Mouse (Mus musculus) urinary bladder, adult 2 months (tissue): ENCODE results near the gene Trh. TPM values are rescaled to one million over a fixed set of nuclear protein-coding genes. Genes with fewer than 3 reads are reported as not detected.

Source experiments
- DNase-seq: peaks from one replicate; pipeline ENCODE4 v3.0.0; 2022; ENCODE audit warnings: low spot score
- polyA plus RNA-seq: library from polyadenylated mRNA; depleted of rRNA; stranded (reverse); fragments of >200 nt; gene quantifications from 2 replicates; pipeline ENCODE4 v1.2.3, GENCODE M21; 2012; rRNA removed

The Trh gene
- 0.09 and 0.22 TPM in 2 replicates for polyA plus RNA-seq

DNA sequence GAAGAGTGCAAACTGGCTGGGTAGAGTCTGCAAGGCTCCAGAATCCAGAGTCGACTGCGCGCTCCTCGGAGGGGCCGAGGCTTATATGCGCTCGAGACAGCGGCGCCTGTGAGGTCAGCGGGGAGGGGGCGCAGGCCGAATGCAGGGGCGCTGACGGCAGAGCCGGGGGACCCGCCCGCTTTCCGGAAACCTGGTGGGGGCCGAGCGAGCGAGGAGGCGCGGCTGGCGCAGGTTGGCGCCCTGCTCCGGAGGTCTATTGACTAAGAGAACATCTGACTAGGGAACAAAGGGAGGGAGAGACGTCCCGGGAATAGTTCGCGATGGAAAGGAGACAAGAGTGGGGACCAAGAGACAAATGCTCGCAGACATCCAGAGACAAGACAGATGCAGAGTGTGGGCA lies at the start of gene Trh:
Gene Trh (minus strand): TSS at position 60 of the 400 bp plus-strand sequence.
- no peak for DNase-seq

DNA sequence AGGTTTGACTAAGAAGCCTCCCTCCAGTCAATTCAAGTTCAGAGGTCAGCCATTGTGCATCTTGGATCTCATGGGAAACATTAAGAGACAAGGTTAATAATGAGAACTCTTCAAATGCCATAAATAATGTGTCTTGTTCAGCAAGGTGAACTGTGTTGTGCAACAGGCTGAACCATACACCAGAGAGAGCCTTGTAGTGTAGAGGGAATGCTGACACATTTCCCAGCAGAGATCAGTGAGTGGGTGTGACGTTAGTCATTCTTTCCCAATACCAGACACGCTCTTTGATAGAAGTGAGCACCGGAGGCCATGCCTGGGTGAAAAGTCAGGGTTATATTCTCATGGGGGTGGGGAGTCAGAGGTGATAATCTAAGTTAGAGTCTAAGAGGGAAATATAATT lies 46.4 kb upstream of the Trh start:
- no peak for DNase-seq

DNA sequence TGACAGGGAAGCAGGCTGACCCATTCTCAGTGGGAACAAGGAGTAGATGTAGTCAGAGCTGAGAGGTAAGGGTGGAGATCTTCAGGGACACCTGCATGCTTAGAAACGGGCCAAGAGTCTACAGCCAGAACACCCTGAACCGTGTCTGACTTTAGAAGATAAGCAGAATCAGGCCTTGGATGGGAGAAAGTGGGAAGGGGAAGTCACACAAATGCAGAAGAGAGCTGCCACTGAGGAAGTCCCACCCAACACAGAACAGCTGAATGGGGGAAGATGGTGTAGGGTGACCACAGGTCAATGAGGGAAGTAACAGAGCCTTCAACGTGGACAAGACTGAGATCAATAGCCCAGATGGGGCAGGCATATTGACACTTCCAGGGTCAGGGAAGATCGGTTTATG lies 42.4 kb upstream of the Trh start:
- no peak for DNase-seq

DNA sequence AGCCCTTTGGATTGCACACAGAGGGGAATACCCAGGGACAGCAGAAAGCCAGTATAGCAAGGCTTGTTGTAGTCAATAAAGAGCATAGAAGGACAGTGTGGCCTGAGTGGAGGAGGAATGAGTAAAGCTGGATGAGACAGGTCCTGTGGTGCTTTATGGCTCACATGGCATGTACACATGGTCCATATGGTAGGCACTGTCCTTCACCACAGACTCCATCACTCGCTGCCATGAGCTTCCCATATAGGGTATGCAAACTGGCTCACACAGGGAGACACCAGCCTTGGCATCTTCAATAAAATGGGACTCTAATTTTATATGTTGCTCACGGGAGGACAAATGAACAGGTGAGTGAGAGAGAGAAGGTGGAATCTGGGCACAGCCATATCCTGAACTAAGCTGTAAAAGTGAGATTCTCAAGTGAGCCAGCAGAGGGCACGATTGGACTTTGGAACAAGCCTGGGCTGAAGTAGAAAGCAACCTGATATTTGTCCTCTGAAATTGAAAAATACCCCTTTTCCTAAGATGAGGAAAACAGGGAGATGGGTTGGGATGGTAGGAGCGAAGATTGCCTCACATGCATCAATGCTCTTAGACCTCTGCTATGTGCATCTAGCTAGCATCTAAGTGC lies 41.9 kb upstream of the Trh start:
- DNase-seq = no peak

DNA sequence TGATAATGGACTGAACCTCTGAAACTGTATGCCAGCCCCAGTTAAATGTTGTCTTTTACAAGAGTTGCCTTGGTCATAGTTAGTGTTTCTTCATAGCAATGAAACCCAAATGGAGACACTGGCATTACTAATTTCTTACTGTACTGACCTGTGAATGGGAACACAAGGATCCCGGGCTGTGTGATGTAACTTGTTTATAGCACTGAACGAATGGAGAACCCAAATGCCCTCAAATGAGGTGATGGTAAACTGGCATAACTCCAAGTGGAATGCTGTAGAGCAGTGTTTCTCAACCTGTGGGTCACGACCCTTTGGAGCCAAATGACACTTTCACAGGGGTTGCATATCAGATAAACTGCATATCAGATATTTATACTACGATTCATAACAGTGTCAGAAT lies 41.1 kb upstream of the Trh start:
- DNase-seq = no peak

DNA sequence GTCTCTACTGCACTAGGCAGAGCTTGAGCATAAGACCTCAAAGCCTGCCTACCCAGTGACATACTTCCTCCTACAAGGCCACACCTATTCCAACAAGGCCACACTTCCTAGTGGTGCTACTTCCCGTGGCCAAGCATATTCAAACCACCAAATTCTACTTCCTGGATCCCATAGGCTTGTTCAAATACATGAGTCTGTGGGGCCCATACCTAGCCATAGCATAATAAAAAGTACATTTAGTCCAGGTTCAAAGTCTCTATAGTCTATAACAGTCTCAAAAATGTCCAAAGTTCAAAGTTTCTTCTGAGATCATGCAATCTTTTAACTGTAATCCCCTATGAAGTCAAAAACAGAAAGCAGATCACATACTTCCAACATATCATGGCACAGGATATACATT lies 32.7 kb upstream of the Trh start:
- DNase-seq = no peak

DNA sequence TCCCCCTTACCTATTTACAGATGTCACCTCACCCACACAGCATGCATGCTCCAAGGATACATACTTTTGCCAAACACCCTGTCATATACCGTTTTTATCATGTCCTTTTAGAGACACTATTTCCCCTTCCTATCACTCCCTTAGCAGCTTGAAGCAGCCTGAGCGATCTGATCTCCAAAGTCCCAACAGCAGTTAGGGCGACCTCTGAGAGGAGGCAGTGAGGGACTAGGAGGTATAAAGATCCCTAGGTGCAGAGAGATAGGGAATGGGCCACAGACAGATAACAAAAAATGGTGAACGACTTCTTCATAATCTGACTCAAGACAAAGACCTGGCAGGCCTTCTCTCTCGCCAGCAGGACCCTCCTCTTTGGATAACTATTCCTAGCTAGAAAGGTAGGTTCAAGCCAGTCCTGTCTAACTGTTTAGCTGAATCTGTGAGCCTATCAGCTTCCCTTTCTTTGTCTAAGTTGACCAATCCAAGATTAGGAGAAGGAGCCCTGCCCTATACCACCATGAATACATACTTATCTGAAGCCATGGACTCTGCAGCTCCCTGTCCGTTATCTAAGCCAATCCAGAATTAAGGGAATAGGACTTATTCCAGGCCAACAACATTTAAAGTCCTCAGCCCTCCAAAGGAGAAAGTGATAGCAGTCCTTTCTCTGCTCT lies 29.3 kb upstream of the Trh start:
- DNase-seq = no peak

DNA sequence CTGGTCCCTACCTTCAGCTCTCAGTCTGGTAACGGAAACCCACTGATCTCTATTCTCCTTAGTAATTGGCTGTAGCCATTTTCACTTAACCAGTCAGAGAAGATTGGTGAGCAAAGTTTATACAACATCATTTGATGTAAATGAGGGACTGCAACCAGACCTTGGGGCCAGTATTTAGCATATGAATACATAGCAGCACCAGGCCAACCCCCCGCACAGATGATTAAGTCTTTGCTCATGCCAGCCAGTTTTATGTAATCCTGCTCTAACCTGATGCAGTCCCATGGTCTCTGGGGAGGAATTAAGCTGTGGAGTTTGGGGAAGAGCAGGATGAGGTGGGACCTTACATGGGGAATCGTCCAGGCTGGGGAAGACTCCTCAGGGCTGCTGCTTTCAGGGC lies 28.2 kb upstream of the Trh start:
- DNase-seq = no peak

DNA sequence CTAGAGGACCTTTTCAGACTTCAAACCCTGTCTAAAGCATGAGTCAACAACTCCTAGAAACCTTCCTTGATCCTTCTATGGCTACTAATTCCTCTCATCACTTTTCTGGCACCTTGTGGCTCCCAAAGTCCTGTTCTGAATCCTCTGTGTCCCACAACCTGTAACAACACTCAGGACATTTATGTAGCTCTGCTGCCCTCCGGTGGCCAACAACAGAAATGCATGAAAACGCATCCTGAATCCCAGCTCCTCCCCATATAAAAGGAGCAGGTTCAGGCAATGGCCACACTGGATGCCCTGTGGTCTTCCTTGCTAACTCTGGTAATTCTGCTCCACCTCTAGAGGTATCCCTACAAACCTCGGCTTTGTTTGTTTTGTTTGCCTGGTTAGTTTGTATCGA lies 24.6 kb upstream of the Trh start:
- peak; percentile 40 for DNase-seq

DNA sequence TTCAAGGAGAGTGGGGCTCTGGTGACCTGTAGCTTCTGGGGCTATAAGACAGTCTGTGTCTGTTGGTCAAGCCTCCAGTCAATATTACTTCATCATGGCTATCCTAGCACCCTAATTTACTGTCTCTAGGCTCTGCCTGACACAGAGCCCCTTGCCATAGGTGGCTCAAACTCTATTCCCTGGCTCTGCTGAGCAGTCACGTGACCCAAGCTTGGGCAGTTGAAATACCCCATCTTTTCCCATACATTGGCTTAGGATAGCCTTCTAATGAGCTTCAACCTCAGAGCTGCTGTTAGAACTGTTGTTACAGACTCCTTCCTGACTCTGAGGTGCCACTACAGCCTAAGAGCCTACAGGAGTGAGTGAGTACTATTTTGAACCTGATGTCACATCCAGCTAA lies 23.6 kb upstream of the Trh start:
- no peak for DNase-seq

DNA sequence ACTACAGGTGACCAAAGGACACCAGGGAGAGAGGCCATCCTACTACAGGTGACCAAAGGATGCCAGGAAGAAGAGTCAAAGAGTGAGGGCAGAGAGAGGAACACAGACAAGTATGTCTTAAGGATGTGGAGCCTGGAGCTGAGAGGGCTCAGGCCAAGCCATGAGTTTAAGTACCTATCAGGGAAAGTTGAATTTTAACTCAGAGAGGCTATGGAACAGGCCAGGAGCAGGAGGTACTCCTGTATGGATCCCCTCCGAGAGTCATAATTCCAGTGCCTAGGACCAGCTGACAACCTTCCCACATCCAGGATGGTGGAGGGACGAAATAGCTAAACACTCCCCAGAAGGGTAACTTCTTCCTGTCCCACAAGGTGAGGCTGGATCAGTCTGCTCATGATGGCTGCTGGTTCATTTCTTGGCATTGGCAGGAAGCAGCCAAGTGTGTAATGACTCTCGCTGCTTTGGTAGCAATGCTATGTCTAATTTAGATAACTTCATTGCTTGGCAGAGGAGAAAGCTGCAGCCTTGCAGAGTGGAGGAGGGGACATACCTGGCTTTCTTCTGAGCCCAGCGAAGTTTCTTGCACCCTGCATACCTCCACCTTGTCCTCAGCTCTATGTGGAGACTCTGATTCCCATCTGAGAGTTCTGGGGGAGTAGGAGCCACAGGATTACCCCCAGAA lies 16.9 kb upstream of the Trh start:
- DNase-seq = no peak

DNA sequence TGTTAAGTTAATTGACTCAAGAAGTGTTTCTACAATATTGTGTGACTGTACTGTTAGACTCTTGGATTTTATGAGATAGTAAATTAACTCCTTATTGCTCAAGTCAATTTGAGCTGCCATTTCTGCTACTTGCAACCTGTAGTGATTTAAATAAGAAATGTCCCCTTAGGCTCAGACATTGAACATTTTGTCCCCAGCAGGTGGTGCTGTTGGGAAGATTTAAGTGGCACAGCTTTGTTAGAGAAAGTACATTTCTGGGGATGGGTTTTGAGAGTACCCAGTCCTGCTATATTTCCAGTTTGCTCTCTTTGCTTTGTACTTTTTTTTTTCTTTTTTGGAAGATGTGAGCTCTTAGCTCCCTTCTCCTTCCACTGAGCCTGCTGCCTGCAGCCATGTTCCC lies 10.9 kb upstream of the Trh start:
- DNase-seq = no peak

DNA sequence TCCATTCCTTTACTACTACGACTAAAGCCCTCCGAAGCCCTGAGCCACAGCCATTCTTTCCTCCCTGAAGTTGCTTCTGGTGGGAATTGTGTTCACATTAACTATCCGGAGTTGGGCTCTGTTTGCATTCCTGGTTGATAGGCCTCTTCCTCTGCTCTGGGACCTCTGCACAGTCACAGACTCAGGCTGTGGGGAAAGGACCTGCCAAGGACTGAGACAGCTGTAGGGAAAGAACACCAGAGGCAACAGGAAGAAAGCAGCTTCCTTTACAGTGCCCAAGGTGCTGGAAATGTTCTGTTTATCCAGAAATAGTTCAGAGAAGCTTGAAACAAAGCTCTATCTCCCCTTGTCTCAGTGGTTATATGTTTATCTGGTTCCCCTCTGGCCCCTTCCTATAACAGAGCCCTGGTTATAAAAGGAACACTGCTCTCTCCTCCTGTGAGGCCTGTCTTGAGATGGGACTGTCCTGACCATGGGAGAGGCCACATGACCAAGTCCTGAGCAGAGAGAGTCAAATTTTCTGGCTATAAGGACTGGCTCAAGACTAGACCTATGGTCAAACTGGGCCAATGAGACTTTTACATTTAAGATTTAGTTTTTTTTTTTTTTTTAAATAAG lies 8.9 kb upstream of the Trh start:
- DNase-seq = no peak

DNA sequence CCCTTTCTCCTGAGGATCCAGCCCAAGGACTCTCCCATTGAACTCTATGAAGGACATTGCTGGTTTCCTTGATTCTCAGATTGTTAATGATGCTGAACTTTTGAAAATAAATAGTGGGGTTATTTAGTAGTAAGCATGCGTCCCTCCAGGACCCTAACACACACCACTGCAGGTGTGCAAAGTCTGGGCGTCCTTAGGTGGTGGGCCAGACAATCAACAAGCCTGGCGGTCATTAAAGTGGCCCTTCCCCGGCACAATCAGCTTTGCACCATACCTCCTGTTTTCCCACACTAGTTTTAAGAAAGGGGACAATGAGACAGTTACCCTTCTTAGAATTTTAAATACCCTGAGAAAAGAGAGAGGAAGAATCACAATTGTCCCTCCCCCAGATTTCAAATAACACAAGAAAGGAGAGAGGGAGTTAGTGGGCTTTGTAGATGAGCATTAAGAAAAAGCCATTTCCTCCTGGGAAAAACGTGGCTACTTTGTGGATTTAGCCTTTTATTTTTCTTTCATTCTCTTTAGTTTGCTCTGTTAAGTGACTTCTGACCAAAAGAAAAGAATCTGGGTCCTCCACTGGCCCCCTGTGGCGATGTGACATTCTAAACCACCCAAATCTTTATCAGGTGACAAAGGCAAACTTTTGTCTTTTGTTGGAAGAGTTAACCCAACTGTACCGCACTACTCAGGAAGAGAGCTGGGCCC lies 2.9 kb upstream of the Trh start:
- no peak for DNase-seq

DNA sequence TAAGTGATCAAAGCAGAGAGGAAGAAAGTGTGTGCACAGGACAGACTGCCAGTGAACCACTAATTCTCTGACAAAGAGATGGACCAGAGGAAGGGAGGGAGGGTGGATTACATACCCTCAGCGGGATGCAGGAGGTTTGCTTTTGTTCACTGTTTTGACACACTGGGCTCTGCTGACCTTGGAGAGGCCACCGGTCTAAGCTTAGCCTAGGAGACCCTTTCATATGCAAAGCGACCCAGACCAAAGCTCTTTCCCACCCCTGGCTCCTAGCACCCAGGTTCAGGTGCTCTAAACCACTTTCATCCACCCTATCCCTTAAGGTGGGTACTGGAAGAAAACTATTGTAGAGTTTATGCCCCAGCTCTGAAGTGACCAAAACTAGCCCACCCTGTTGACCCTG lies 1.9 kb upstream of the Trh start:
- DNase-seq = no peak

DNA sequence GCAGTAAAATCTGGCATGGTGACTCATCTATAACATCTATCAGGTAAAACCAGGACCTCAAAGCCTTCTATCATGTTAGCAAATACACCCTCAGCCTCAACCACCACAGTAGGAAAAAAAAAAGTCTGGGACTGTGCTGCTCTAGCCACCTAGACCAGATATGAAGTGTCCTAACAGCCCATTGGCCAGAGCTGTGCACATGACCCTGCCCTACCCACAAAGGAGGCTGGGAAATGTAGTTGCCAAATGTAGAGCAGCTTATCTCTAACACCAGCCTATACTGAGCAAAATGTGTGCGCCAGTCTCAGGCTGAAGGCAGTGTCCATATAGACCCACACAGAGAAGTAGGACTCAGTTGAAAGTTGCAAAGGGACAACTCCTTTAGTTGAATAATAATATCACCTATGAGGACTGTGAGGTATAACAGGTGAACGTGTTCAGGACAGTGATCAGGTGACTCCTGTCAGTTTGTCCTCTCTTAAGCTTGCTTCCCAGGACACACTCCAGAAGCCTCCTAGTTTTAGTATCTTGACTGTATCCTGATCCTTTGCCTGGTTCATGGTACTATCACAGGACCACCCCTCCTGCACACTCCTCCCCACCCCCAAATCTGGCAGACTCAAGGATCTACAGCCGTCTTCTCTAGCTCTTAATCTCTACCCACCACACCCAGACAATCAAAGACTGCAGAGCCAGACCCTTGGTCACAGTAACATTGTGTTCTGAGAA lies 3.1 kb downstream of the Trh start:
- no peak for DNase-seq

DNA sequence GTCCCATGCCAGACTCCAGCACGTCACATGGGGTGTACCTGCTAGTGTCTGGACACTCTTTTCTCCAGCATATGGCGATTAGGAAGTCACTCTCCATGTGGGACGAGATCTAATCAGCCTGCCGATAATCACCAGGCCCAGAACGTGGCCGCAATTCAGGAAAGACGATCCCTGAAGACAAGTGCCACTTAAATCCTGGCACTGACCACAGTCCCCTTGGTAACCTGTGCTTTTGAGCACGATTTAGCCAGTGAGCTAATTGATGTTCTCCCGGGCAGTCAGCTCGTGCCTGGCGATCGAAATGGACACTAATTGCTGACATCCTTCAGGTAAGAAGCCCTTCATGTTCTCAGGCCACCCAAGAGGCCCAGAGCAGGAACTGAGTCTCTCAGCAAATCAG lies 9.4 kb downstream of the Trh start:
- DNase-seq = no peak

DNA sequence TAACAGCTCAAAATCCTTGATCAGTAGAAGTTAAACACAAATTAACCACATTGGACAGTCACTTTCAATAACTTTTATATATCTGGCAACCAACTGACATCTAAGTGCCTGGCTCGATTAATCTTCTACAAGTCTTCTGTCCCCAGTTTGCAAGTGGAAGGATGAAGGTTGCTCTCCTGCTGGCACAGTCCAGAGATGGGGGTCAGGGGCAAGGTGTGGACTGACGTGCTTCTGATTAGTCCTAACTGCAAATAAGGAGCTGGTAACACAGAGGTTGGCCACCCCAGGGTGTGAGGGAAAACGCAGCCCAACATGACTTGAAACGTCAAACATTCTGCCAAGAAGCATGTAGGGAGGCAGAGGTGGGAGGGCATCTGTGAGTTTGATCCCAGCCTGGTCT lies 12.7 kb downstream of the Trh start:
- no peak for DNase-seq

DNA sequence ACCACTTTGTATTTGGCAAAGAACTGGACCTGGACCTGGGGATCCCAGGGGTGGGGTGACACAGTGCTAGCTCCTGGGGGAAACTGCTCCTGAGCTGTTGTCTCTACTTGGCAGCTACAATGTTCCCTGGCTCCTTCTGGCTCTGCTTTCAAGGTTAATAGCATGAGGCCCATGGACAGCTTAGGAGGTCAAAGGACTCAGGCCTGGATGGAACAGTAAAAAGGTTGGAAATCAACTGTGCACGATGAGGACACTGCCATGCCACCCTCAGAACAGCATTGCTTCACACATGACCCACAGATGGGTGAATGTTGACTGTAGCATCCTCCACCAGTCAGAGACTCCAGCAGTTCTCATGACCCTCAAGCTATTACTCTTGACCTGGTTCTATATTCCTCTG lies 13.1 kb downstream of the Trh start:
- DNase-seq = no peak

DNA sequence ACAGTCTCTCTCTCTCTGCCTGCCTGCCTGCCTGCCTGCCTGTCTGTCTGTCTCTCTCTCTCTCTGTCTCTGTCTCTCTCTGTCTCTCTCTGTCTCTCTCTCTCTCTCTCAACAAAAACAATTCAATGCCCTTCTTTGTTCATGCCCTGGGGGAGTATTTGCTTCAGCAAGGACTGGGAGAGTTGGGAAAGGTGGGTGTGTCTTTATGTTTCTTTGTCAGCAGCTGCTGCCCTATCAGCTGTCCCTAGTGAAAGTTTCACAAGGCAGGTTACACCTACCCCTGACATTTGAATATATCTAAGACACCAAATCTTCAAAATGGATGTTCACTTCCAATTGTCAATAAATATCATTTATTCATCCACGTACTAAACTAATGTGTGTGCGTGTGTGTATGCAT lies 14.9 kb downstream of the Trh start:
- no peak for DNase-seq

DNA sequence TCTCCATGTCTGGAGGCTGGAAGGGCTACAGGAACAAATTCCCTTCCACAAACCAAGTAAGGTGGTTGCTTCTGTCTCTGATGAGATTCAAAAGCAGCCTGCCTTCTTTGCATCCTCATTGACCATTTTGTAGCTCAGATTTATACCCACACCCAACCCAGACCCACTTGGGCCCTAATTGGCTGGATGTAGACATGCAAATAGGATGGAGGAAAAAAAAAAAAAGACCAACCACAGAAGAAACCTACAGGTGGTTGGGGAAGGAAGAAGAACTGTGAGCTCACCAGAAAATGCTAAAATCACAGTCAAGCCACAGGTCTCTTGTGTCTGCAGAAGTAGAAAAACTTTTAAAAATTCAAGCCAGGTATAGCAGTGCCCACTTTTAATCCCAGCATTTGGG lies 15.3 kb downstream of the Trh start:
- no peak for DNase-seq

DNA sequence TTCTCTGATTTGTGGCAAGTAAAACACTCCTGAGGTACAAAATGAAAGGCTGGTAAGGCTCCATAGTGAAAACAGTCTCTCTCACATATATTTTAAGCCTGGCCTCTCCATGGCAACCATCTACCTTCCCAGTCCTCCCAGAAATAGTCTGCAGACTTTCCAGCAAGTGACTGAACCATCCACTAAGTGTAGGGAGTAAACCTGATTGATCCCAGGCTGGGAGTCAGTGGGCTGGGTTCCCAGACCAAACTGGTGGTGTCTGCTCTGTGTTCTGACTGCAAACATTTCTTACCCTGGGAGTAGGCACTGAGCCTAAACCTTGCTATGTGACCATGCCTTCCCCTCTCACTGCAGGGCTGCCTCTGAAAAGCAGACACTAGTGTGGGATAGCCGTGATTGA lies 19.5 kb downstream of the Trh start:
- no peak for DNase-seq
